Mouse (Mus musculus) layer of hippocampus, postnatal 14 days (tissue): Measurements from ENCODE around the gene Ly6g. TPM values are rescaled to one million over a fixed set of nuclear protein-coding genes. Genes with fewer than 3 reads are reported as not detected.
"Not testable (repeated sequence)": the region's sequence is repeated elsewhere in the genome, so short reads cannot be mapped to it uniquely, and the experiment has no call there.

ENCODE experiments used
- DNase-seq, 2 experiments: peaks; one replicate each; pipeline ENCODE4 v3.0.0; 2021 to 2022; ENCODE audit warnings: low spot score in 2 of 2, mixed read lengths in 1 of 2
- long read RNA-seq, 2 experiments: library from polyadenylated mRNA; stranded (forward); transcript quantifications; one replicate each; pipeline ENCODE4 v2.0.0; 2021
- total RNA-seq, 2 experiments: library from RNA; stranded (reverse); gene quantifications; 2 replicates each; pipeline ENCODE4 v1.2.3; 2021

Ly6g gene
- not detected for total RNA-seq
- long read RNA-seq, experiment 1, result 0 reads
- long read RNA-seq, experiment 2, result 0 reads

GRCm38 (mm10) chr15:75154940-75155339, at the start of gene Ly6g:
Ly6g (plus strand) TSS chr15:75155240.
- DNase-seq, result no peak

GRCm38 (mm10) chr15:75110424-75110823, 44.6 kb upstream of the Ly6g start:
- DNase-seq, result not testable (repeated sequence)

DNA sequence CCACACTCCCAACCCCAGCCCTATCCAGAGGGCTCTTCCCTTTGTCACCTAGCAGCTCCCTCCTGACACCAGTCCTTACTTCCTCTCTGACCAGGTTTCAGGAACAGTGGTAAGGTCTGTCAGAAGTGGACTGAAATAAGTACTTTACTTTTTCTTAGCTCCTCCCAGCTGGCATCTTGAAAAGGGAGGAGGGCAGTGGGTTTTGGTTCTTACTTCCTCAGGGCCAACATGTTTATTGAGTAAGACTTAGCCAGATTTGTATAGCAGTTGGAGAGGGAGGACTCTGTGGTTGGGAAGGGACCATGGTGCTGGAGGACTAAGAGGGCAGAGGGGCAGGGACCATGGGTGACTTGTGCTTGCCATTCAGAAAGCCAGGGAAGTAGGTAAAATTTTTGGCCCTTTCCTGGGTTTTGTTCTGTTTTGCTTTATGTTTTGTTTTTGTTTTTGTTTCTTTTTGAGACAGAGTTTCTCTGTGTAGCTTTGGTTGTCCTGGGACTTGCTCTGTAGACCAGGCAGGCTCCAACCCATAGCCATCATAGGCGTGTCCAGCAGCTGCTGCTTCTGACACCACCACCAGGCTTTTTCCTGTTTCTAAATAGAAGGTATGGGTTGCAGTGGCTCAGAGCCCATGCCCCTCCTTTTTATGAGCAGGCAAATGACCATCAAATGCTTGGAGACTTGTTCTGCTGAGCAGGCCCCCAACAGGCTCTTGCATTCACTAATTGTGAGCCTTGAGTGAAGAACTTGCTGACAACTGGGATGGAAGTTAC, 43.0 kb upstream of the Ly6g start, which contains the start of gene Ly6c2:
Gene Ly6c2, minus strand, starts transcription at position 110 of the 770 bp plus-strand sequence.
- DNase-seq, result not testable (repeated sequence)

DNA sequence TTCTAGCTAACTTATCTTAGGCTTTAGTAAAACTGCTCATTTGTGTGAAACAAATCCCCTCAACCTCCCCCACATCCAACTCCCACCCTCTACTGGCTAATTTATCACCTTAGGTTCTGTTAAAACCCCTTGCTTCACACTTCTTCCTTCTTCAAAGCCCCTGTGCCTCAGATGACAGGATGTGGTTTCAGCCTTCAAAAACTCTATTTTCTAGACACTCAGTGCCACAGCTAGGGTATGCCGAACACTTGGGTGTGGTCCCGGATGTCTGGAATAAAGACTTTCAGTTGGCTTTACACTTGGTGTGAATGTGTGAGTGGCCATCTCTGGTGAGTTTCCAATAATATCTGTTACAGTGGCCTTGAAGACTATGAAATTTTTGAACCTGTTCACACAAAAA, 38.5 kb upstream of the Ly6g start:
- no peak for DNase-seq

GRCm38 (mm10) chr15:75117481-75117880, 37.6 kb upstream of the Ly6g start:
- not testable (repeated sequence) for DNase-seq

GRCm38 (mm10) chr15:75118742-75119141, 36.3 kb upstream of the Ly6g start:
- peak in 1 of 2 experiments; percentile 4 for DNase-seq

- DNase-seq, result peak in 1 of 2 experiments; percentile 2
Observed at GRCm38 (mm10) chr15:75120066-75120465, 35.0 kb upstream of the Ly6g start.

DNA sequence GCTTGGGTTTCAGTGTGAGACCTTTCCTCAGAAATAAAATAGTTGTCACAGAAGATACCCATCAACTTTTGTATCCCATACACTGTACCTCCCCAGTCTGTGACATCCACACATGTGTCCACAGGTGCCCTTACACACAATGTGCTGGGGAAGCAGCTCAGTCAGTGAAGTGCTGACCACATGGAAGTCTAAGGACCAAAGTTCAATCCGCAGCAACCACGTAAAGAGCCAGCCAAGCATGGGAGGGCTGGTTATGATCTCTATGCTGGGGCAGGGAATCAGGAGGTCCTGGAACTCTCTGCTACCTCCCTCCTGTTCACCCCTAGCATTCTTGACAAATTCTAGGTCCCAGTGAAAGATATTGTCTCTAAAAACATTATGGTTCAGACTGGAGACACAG, 22.7 kb upstream of the Ly6g start:
- DNase-seq, result not testable (repeated sequence)

DNA sequence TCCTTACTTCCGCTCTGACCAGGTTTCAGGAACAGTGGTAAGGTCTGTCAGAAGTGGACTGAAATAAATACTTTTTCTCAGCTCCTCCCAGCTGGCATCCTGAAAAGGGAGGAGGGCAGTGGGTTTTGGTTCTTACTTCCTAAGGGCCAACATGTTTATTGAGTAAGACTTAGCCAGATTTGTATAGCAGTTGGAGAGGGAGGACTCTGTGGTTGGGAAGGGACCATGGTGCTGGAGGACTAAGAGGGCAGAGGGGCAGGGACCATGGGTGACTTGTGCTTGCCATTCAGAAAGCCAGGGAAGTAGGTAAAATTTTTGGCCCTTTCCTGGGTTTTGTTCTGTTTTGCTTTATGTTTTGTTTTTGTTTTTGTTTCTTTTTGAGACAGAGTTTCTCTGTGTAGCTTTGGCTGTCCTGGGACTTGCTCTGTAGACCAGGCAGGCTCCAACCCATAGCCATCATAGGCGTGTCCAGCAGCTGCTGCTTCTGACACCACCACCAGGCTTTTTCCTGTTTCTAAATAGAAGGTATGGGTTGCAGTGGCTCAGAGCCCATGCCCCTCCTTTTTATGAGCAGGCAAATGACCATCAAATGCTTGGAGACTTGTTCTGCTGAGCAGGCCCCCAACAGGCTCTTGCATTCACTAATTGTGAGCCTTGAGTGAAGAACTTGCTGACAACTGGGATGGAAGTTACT, 19.8 kb upstream of the Ly6g start:
- DNase-seq, result not testable (repeated sequence)

DNA sequence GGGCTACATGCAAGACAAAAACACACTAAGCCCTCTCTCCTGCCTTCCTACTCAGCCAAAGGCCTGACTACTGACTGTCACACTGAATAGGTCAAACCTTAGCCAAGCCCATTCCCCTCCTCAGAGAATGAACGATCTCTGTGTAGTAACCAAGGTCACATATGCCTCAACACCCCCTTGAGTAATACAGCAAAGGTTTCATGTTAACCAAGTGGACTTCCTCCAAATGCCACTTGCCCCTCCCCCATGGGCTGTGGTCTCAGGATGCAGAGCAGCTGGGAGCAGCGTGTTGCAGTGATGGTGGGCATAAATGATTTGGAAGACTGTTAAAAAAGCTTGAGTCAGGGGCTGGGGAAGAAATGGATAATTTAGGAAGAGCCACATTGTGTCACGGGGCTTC, 17.3 kb upstream of the Ly6g start:
- not testable (repeated sequence) for DNase-seq

- DNase-seq, result not testable (repeated sequence)
Observed at GRCm38 (mm10) chr15:75141812-75142360, 13.2 kb upstream of the Ly6g start.

- DNase-seq, result no peak
Observed at GRCm38 (mm10) chr15:75143735-75144134, 11.3 kb upstream of the Ly6g start.

DNA sequence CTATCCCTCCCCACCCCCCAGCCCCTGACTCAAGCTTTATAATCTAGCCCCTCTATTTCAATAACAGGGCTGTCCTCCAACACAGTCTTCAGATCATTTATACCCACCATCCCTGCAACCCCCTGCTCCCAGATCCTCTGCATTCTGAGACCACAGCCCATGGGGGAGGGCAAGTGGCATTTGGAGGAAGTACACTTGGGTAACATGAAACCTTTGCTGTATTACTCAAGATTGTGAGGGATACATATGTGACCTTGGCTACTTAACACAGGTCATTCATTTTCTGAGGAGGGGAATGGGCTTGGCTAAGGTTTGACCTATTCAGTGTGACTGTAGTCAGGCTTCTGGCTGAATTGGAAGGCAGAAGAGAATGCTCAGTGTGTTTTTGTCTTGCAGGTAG, 2.0 kb upstream of the Ly6g start:
- no peak for DNase-seq

- no peak for DNase-seq
Observed at GRCm38 (mm10) chr15:75157646-75158045, 2.6 kb downstream of the Ly6g start.

DNA sequence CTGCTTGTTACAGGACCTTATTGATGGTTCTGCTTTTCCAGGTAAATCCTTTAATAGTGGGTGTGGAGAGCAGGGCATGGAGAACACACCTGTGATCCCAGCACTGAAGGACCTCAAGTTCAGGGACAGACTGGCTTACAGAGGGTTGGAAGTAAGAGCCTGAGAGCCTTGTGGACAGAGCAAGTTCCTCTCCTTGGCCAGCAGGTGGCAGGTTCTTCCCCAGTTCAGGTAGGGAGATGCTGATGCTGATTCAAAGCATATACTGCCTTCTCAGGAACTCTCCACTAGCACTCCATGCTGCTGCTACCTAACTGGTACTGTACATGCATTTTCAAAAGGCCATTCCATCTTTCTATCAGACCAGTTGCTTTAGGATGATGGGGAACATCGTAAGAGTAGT, 20.5 kb downstream of the Ly6g start:
- DNase-seq, result no peak

GRCm38 (mm10) chr15:75186291-75186690, 31.3 kb downstream of the Ly6g start:
- DNase-seq, result no peak

DNA sequence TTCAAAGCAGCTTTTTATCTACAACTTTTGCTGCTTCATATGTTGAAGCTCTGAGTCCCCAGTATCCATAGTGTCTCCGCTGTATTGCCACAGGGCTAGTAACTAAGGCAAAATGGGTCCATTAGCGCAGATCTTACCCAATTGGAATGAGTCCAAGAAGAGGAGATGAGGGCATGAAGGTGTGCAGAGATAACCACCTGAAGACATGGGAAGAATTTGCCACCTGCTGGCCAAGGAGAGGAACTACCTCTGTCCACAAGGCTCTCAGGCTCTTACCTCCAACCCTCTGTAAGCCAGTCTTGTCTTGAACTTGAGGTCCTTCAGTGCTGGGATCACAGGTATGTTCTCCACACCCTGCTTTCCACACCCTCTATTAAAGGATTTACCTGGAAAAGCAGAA, 34.1 kb downstream of the Ly6g start:
- DNase-seq, result no peak

DNA sequence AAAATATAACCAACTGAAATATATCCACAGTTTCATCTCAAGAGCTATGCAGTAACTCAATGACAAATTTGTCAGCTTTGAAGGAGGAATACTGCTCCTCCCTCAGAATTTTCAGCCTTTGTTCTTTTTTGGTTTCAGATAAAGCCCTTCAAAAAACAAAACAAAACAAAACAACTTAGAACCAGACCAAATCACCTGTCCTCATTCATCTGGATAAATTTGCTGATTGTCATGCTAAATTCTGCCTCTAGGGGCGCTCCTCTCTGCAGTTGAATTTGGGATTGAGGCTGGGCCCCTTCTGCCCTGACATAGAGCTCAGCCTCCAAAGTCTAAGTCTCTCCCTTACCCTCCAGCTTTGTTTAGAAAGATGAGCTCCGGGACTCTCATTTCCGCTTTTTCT, 35.5 kb downstream of the Ly6g start:
- not testable (repeated sequence) for DNase-seq
